Mouse (Mus musculus): Measurements from ENCODE around the gene St6galnac4.

- TF ChIP-seq TAL1 (IDR thresholded peaks at IDR 0.05; ENCODE audit: low read length) (no peak), GATA1 (IDR thresholded peaks at IDR 0.05; ENCODE audit: low read length) (no peak)
Measured at GRCm38 (mm10) chr2:32636617-32637016, 49.7 kb downstream of the St6galnac4 start.

Data from erythroblast, embryonic 14.5 days (primary cell).